Mouse (Mus musculus) common myeloid progenitor, adult 5-6 weeks (primary cell): ENCODE measurements around the gene Tmcc1. TPM values are rescaled to one million over a fixed set of nuclear protein-coding genes. Genes with fewer than 3 reads are reported as not detected.
"Not testable (repeated sequence)": the region's sequence is repeated elsewhere in the genome, so short reads cannot be mapped to it uniquely, and the experiment has no call there.

Source experiments
- ATAC-seq: replicated peaks from 2 replicates; pipeline ENCODE4 v1.8.0; 2016; ENCODE audit warnings: low read depth, mild to moderate bottlenecking, moderate TSS enrichment, inconsistent platforms; ENCODE audit not compliant: poor library complexity, severe bottlenecking
- total RNA-seq: library from RNA; stranded (forward); fragments of 200-1000, 187-1606 nt; gene quantifications from 2 replicates; pipeline ENCODE4 v1.2.3, GENCODE M21; 2017

The Tmcc1 gene
- total RNA-seq, 1 experiment from 2014 or later: 12.2 TPM

DNA sequence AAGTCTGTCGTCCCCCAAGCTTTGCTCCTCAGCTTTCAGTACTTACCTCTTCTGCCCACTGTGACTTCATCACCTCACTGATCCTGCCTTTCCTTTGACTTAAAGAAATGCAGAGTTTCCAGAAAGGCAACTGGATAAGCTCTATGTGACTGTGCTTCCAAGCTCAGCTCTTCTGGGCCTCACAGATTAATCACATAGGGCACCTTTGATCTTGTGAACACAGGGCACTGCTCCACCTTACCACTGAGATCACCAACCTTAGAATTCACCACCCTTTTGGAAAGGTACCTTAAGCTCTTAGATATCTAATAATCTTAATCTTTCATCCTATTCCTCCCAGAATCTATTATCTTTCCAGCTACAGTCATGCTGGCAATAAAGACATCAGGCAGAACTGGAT lies 111.0 kb downstream of the Tmcc1 start:
- ATAC-seq: no peak

DNA sequence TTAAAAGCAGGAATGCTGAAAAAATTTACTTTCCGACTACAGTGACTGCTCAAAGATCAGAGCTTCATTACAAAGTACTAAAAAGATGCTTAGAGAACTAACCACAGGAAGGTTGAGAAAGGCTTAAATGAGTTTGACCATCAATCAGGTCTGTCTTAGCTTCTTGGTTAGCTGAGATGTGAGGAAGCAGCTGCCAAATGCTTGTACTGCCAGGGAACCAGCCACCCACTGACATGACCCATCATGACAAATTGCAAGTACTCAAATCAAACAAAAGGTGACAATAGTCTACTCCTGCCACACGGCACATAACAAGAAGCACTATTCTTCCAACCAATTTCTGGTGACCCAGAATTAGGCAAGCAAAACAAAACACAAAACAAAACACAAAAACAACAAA lies 111.9 kb downstream of the Tmcc1 start:
- no peak for ATAC-seq

DNA sequence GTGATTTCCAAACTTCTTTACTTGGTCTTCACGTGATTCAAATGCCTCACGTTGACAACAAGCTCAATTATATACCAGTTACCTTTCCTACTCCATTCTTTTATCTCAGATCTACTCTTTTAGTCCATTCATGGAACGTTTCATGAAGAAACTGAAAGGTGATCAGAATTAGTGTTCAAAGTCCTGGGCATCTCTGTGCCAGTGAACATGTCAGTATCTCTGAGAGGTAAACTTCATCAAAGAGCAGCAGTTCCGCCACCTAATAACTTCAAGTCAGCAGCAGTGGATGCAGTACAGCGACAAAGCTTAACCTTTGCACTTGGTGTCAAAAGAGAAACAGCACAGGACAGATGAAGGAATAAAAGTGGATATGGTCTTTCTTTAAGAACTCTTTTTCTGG lies 112.5 kb downstream of the Tmcc1 start:
- ATAC-seq: no peak

DNA sequence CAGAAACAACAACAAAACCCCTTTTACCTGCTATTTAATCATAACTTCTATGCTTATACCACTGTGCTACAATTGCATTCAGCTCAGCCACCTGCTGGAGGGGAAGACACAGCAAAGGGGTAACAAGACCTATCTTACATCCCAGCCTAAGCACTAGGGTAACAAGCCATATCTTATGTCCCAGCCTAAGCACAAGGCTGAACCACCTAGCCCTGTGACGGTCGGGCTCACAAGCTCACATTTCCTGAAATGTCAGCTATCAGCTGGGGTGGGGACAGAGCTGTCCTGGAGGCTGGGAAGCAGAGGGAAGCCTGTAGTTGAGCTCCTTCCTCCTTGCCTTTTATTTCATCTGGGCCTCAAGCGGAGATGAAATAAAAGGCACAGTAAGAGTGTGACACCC lies 115.7 kb downstream of the Tmcc1 start:
- no peak for ATAC-seq

DNA sequence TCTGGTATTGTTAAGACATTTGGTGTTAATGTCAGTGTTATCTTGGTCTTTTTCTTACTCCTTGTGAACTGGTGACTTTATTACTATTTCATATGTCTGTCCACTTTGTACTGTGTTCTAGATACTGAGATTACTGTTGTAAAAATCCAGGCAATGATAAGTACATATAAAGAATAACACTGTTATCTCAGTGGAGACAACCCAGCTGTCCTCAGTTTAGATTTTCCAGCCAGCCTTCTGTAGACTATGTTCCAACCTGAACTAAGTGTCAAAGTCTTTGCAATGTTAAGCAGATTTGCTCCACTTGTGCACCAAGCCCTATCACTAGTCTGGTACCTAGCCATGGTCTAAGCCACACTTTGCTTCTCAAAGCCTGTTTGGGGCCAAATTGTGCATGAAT lies 118.4 kb downstream of the Tmcc1 start:
- no peak for ATAC-seq

DNA sequence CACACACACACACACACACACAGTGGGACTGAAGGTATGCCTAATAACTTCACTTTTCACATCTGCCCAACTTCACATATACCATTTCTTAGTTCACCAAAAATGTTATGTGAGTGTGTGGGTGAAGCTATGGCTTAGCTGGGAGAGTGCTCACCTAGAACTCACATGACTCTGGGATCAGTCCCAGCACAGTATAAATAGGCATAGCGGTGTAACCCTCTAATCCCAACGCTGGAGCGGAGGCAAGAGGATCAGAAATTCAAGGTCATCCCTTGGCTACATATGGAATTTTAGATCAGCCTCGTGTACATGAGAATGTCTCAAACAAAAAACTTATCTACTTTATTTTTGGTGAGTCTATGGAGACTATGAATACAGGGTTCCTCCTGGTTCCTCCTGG lies 119.7 kb downstream of the Tmcc1 start:
- no peak for ATAC-seq

DNA sequence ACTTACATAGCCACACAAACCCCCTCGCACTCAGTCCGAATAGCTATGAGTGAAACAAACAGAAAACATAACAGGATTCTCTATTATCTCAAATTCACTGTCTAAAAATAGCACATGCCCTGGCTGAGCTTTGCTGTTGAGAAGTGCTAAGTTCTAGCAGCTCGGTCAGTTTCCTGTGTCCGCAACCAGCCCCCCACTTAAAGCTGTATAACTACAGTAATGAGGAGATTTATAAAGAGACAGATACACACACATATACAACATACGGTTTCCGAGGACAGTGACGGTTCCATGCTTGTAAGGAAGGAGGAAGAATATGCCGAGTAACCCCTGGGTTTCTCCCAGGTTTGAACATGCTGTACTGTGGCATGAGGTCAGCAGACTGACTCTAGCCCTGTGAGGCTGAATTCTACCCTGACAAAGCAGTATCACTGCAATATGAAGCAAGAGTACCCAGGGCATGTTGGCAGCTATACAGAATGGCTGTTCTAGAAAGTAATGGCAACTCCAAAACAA lies 120.5 kb downstream of the Tmcc1 start:
- peak; percentile 72 for ATAC-seq

DNA sequence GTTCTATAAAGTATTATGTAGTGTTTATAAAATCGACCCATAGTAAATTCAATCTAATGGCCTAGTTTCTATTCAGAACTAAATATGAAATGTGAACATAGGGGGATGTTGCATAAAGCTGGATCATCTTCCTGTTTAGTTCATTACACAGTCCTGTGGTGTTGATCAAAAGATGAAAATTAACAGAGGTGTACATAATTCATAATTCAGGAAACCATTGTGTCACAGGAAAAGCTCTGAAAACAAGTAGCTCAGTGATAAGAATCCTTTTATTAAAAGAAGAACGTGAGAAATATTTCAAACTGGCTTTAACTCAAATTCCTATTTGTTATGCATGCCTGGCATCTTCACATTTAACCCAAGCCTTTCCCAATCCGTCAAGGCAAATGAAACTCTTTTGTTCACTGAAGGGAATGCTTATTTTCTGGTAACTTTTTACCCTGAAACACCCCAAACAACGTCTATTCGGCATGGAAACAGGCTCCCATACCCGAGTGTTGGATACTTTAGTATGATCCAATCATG lies 121.0 kb downstream of the Tmcc1 start:
- ATAC-seq: peak; percentile 22; the same call in 1 of the 2 replicates

DNA sequence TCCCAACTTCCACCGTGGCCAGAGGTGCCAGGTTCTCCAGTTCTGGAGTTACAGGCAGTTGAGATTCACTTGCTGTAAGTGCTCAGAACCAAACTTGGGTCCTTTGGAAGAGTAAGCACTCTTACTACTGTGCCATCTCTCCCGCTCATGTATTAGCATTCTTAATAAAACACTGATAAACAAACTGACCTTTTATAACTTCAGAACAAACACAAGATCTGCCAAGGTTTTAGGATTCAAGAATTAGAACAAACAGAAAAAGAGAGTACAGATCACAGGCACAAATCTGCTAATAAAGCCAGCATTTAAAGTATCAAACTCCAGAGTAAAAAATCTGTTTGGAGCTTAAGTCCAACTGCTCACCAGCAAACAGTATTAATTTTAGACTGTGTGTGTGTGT lies 121.5 kb downstream of the Tmcc1 start:
- no peak for ATAC-seq

DNA sequence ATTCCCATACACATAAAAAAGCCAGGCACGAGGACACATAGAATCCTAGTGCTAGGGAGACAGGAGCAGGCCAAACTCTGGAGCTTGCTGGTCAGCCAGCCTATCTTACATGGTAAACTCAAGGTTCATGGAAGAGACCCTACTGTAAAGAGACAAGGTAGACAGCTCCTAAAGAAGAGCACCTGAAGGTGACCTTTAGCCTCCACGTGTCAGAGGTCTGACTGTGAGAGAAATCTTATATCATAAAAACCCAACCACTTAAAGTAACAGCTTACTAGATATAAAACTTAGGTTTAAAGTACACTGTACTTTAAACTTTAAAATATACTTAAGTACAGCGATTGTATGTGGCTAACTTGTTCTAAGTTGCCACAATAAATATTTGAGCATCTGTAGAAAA lies 122.7 kb downstream of the Tmcc1 start:
- no peak for ATAC-seq

DNA sequence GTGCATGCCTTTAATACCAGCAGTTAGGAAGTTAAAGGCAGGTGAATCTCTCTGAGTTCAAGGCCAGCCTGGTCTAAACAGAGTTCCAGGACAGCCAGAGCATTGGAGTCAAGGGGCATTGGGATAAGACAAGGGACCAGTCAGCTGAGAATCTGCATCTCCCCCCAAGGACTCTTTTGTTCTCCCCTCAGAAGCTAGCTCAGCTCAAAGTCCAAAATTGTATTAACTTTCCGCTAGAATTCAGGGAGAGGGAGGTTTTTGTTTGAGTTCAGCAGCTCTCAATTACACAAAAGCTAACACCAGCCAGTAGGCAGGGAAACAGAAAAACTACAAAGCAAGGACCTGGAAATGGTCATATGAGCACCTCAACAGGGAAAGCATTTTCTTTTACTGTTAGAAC lies 129.8 kb downstream of the Tmcc1 start:
- no peak for ATAC-seq

DNA sequence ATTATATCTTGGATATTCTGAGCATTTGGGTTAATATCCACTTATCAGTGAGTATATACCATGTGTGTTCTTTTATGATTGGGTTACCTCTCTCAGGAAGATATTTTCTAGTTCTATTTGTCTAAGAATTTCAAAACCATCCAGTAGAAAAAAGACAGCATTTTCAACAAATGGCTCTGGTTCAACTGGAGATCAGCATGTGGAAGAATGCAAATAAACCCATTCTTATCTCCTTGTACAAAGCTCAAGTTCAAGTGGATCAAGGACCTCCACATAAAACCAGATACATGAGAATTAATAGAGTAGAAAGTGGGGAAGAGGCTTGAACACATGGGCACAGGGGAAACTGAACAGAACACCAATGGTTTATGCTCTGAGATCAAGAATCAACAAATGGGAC lies 133.7 kb downstream of the Tmcc1 start:
- not testable (repeated sequence) for ATAC-seq

DNA sequence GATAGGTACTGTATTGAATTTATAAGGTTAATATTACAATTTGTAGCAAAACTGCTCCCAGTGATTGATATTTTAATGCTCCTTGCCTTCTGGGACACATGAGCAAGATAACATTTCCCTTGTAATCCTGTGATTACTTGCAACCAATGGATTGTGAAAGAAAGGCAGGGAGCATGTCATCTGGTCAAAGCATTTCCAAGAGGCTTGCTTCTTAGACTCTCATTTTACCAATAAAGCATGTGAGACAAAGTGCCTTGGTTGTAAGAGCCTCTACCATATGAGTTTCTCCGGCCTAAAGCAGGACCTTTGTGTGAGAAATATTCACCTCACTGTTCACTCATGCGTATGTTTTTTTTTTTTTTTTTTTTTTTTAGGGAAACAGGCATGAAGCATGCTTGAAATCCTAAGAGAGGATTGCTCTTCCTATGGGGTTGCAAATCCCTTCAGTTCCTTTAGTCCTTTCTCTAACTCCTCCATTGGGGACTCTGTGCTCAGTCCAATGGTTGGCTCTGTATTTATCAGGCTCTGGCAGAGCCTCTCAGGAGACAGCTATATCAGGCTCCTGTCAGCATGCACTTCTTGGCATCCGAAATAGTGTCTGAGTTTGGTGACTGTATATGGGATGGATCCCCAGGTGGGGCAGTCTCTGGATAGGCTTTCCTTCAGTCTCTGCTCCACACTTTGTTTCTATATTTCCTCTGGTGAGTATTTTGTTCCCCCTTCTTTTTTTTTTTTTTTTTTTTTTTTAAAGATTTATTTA lies 134.6 kb downstream of the Tmcc1 start:
- ATAC-seq: no peak

DNA sequence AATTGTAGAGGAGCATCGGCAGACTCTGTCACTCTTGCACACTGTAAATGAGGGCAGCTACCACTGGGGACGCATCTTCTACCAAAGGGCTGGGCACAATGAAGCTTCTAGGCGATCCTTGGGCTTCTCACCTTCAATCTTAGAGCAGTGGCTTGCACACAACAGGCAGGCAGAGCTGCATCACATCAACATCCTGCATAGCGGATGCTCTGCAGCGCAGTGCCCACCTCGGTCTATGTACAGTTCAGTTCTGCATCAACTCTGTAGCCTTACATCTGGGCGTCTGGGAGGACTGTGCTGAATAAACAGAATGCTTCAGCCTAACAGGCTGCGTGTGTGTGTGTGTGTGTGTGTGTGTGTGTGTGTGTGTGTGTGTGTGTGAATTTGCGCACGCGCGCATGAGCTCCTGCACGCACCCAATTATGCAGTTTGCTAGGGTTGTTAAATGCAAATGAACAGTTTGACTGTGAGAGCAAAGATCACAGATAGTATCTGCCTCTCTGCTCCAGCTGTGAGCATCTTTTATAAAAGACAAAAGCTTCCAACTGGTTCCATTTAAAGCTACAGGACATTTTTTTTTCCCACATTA lies 136.5 kb downstream of the Tmcc1 start:
- ATAC-seq: no peak

DNA sequence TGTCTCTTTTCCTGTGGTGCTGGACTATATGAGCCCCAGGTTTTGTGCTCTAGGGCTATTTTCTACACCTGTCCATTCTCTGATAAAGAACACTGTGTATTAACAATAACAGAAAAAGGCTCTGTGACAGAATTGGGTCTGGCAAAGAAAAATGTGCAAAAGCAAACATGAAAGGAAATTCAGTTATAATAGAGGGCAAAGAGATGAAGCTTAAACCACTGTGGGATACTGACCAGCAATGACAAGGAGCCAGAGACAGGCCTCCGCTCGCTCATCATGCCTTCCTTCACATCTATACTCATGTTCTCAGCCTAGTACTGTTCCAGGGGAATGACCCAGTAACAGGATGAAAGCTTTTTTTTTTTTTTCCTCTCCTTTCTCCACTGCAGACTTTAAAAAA lies 137.5 kb downstream of the Tmcc1 start:
- no peak for ATAC-seq

DNA sequence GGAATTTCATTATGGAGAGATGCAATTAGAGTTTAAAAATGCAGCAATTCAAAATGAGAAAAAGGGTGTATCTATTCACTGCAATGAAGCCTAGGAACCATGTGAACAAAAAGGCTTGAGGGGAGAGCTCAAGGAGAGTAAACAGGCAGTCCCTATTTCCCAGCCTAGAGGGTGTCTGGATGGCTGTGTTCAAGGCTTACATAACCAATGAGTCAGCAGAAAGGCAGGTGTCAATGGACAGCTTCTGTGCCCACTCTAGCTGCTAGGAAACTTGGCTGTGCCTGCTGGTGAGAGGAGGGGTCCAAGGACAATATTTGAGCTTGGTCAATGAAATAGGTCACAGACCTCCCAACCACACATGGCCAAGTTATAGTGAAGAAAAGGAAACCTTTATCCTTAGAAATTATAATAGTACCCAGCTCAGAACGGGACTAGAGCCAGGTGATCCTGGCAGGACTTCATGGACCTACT lies 138.2 kb downstream of the Tmcc1 start:
- ATAC-seq: peak; percentile 76

DNA sequence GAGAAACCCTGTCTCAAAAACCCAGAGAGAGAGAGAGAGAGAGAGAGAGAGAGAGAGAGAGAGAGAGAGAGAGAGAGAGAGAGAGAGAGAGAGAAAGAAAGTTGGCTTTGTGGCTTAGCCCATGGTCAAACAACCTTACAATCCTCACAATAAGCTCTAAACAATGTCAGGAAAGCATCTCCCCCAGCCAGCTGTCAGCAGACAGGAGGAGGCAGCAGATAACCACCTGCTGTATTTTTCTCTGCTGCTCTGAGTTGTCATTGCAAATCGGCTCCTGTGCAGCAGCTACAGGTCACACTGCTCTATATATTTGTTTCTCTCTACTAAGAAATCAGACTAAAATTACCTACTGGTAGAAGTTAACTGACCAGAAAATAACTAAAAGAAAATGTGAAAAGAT lies 145.4 kb downstream of the Tmcc1 start:
- ATAC-seq: 0 out of 2 replicates have a peak, but pooled peaks have one; percentile 47

DNA sequence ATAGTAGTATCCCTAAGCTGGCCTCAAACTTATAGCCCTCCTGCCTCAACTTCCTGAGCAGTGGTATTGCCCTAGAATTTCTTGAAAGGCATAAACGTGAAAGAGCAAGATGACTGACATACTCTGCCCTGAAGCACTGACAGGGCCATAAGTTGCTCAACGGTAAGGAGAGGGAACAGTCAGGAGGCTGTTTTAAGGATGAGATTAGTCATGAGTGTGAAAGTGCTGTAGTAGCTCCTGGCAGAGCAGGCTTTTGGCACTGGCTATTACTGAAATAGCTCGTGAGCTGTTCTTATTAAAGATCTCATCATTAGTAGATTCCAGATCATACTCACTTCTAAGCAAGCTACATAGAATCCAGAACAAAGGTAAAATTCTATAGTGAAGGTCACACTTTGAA lies 145.9 kb downstream of the Tmcc1 start:
- no peak for ATAC-seq

DNA sequence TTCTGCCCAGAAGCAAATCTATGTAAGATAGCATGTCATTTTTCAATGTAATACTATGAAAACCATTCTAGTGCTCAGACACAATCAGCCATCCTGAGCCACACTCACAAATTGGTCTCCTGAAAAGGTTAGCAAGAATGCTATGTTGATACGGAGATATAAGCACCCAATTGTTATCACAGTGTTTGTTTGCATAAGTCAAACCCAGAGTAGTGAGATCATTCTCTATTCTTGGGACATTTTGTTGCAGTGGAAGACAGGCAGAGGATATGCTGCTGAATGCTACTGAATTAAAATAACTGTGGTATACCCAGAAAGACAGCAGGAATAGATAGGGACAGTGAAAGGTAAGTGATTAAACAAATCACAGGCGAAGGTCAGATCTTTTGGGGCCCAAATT lies 149.2 kb downstream of the Tmcc1 start:
- no peak for ATAC-seq

DNA sequence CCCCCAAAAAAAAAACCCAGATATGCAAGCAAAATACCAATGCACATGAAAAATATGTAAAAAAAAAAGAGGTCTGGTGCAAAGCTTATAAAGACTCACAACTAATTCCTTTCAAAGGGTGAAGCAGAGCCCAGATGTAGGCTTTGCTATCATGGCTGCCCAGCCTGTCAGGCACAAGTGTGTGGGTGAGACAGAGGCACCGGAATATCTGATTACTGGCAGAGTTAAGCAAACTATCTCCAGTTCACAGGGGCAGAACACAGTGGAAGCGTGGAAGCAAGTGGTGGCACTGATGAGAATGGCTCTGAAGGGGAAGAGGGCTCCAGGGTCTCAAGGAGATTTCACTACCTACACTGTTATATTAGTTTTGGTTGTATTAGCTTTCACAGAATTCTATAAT lies 155.1 kb downstream of the Tmcc1 start:
- peak; percentile 73; the same call in 1 of the 2 replicates for ATAC-seq

DNA sequence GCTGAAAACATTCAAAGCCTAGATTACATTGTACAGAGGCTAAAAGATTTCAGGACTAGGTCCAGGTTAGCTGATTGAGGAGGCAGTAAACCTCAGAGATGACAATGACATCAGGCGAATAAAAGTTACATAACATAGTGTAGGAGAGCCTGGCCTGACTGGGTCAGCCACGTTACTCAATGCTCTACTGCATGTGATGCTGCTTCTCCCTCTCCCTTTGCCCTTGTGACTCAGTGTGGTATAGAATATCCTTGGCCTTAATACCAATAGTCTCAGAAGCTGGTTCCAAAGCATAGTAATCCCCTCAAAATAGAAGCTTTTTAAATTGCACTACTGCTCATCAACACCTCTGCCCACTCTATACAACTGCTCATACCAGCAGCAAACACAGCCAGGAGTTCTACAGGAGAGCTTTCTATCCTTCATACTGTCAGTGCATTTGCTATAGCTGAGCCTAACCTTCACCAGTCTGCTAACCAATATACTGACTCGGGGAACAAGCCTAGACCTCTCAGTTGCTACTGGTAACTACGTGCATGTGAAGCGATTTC lies 155.9 kb downstream of the Tmcc1 start:
- no peak for ATAC-seq
